Mouse (Mus musculus) common myeloid progenitor, adult 5-6 weeks (primary cell): ENCODE data around the gene Glis3. TPM values are rescaled to one million over a fixed set of nuclear protein-coding genes. Genes with fewer than 3 reads are reported as not detected.

Source experiments
- ATAC-seq: replicated peaks from 2 replicates; pipeline ENCODE4 v1.8.0; 2016; ENCODE audit warnings: low read depth, mild to moderate bottlenecking, moderate TSS enrichment, inconsistent platforms; ENCODE audit not compliant: poor library complexity, severe bottlenecking
- total RNA-seq: library from RNA; stranded (forward); fragments of 200-1000, 187-1606 nt; gene quantifications from 2 replicates; pipeline ENCODE4 v1.2.3, GENCODE M21; 2017

The Glis3 gene
- total RNA-seq, 1 experiment from 2014 or later, result 0.73 TPM

GRCm38 (mm10) chr19:28284098-28284569 is 395.7 kb downstream of the Glis3 start:
- no peak for ATAC-seq

GRCm38 (mm10) chr19:28283241-28284097 is 396.4 kb downstream of the Glis3 start:
- ATAC-seq, result no peak

GRCm38 (mm10) chr19:28281405-28281804 is 398.5 kb downstream of the Glis3 start:
- no peak for ATAC-seq

GRCm38 (mm10) chr19:28277104-28277503 is 402.8 kb downstream of the Glis3 start:
- no peak for ATAC-seq

DNA sequence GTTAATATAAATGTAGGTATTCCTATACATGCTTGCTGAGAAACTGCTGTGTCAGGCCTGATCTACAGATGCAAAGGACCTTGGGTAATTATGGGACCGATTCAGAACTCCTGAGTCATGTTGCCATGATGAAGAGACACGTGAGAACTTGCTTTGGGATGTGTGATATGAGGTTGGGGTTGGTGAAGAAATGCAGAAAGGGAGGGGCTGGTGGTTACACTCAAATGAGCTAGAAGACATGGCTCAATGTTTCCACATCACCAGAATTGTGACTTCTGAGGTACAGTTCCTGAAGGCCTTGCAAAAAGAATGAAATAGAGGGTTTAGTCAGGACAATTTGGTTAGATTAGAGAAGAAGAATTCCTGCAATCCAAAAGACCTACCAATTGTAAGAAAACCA is 405.4 kb downstream of the Glis3 start:
- no peak for ATAC-seq

DNA sequence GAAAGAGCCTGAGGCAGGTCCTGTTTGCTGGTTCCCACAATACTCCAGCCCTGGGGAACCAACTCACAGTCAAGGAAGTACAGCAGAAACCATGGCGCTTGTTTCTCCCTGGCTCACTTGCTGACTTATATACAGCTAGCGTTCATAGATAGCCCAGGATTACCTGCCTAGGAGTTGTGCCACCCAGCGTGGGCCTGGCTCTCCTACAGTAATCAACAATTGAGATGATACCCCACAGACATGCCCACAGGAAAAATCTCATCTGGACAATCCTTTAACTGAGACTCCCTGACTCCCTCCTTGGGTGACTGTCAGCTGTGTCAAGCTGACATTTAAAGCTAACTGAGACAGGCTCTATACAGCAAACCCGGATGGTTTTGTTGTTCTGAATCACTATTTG is 405.9 kb downstream of the Glis3 start:
- no peak for ATAC-seq

DNA sequence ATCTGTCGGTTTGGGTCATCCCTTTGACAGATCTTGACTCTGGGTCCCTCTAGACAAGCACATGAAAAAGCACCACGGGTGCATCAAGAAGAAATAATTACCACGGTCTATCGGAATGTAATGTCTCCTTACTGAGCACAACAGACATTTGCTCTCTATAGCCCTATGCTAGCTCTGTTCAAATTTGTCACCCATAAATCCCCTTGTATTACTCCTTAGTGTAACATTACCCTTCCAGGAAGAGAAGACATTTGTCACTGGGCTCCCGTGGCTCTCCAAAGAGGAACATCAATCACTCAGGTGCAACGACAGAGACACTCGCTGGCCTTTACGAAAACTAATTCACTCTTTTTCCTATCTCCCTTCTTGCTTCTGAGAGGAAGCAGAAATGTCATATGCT is 413.0 kb downstream of the Glis3 start:
- ATAC-seq, result no peak

- no peak for ATAC-seq
Measured at GRCm38 (mm10) chr19:28265776-28266175, 414.1 kb downstream of the Glis3 start.

DNA sequence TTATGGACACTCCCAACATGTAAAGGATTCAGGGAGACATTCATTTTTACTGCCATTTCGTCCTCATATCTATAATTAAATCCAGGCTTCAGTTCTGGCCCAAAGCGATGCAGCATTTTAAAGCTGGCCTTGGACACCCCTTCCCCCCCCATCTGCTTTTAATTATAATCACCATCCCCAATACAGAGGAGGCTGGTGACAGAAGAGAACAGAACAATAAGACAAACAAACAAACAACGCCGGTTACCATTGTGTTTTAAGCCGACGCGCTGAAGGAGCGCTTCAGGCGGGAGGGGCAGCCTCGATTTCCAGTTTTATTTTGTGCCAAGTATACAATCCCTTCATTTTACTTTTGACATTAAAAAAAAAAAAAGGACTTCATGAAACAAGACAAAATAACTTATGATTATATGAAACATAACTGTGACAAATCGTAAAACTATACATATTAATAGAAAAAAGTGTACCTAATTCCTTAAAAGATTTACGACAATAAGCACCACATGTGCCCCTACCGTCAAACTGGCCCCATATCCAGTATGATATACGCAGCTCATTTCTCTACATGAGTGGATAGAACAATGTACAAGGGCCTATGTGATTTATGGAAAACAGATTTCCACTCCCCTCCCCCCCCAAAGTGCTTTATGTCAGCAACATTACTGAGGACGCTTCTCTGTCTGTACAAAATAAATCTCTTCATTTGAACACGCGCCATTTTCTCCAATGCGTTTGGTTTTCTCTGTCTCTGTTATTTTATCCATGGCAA is 420.8 kb downstream of the Glis3 start:
- ATAC-seq, result no peak

- ATAC-seq, result no peak
Measured at GRCm38 (mm10) chr19:28258480-28258879, 421.4 kb downstream of the Glis3 start.

GRCm38 (mm10) chr19:28247345-28247744 is 432.5 kb downstream of the Glis3 start:
- ATAC-seq, result no peak

DNA sequence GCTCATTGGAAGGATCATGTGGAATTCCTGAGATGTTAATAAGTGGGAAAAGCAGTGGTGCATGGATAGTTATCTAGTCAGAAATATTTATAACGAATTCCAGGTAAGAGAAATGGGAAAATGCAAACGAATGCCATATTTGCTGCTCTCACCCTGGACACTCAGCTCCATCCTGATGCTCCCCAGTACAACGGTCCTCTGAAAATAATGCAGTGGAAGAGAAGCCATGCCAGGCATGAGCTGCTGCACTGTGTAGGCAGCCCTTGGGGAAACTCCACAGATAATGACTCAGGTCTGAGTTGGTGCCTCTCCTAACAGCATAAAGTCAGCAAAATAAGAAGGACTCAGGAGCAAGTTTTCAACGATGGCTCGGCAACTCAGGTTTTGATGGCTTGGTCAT is 433.7 kb downstream of the Glis3 start:
- ATAC-seq, result no peak

DNA sequence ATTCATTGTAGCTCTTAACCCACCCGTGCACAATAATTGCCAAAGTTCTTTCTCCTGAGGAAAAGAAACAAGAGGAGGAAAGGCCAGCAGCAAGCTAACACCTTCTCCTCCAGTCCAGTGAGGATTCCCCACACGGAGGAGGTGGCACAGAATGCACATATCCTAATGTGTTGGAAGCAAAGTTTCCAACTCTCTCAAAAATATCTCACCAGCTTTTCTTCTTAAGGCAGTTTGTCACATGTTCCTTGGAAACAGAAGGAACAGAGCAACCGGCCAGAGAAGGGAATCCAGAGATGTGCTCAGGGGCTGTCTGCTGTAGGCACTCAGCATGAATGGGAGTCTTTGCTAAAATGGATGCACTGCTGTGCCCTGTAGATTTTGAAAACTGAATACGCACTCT is 441.8 kb downstream of the Glis3 start:
- no peak for ATAC-seq

- no peak for ATAC-seq
Measured at GRCm38 (mm10) chr19:28237621-28238020, 442.3 kb downstream of the Glis3 start.

DNA sequence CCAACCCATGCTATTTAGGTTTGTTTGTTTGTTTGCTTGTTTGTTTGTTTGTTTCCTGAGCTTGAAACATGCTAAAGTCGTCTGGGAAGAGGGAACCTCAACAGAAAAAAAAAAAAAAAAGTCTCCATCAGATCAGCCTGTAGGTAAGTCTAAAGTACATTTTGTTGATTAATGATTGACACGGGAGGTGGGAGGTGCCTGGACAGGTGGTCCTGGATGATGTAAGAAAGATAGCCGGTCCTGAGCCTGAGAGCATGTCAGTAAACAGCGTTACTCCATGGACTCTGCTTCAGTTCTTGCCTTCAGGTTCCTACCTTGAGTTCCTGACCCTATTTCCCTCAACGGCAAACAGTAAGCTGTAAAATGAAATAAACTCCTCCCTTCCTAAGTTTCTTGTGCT is 444.3 kb downstream of the Glis3 start:
- no peak for ATAC-seq

GRCm38 (mm10) chr19:28235096-28235495 is 444.8 kb downstream of the Glis3 start:
- ATAC-seq, result no peak

DNA sequence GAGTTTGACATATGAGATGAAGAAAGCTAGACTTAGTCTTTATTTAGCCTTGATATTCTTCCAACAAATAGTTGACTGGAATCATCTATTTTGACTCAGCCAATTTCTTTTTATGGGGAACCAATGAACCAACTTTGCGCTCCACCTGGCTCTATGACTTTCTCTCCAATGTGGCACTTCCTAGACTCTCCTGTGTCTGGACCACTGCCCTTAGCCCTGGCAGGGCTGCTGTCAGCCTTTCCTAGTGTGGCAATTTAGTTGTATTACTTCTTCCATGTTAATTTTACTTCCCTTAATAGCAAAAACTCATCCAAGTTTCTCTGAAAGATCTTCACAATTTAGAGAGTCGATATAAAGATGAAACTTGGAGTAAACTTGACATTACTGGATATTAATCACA is 445.2 kb downstream of the Glis3 start:
- ATAC-seq, result no peak

- no peak for ATAC-seq
Measured at GRCm38 (mm10) chr19:28231511-28231910, 448.4 kb downstream of the Glis3 start.

GRCm38 (mm10) chr19:28227526-28227925 is 452.4 kb downstream of the Glis3 start:
- ATAC-seq, result no peak

- ATAC-seq, result no peak
Measured at GRCm38 (mm10) chr19:28225651-28226050, 454.2 kb downstream of the Glis3 start.

DNA sequence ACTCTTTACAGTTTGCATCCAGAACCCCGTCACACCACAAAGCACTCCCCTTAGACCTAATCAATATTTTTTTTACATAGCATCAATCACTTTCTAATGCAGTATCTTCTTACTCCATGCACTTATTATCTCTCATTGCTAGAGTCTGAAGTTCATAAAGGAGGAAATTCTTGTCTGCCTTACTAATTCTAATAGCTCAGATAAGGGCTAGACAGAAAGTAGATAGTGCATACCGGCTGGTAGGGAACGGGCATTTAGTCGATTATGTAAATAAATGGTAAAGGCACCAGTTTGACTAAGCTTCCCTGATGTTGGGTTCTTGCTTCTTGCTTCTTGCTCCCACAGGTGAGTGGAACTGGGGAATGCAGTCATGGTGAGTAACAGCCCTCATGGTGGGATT is 468.2 kb downstream of the Glis3 start:
- ATAC-seq, result no peak
